Mouse (Mus musculus) left cerebral cortex, postnatal 4 days (tissue): Measurements from ENCODE around the gene Gprin2. TPM values are rescaled to one million over a fixed set of nuclear protein-coding genes. Genes with fewer than 3 reads are reported as not detected.

ENCODE experiments used
- DNase-seq: peaks from one replicate; pipeline ENCODE4 v3.0.0-alpha.2; 2022
- intact Hi-C: fragments of 180-260 bp; cut with DNase I; formaldehyde crosslinking; loops from one replicate; pipeline ENCODE4 v1.15.1; 2025
- total RNA-seq, 2 experiments: library from RNA; stranded (reverse); gene quantifications; 2 replicates each; pipeline ENCODE4 v1.2.3; 2021

Gene Gprin2
- total RNA-seq, result 10 to 100 TPM; 26.2 to 30.0 TPM

- intact Hi-C loops, result no loop called here
- peak; percentile 66 for DNase-seq
These were observed at the start of gene Gprin2 for GRCm38 (mm10) chr14:34201231-34202035. Gene Gprin2 (minus strand): TSS chr14:34201653.

GRCm38 (mm10) chr14:34240676-34241075 is 39.2 kb upstream of the Gprin2 start:
- intact Hi-C loops, result no loop called here
- no peak for DNase-seq

- intact Hi-C loops, result no loop called here
- DNase-seq, result no peak
These were observed 38.8 kb upstream of the Gprin2 start for GRCm38 (mm10) chr14:34240263-34240662.

GRCm38 (mm10) chr14:34234630-34235380 is 33.4 kb upstream of the Gprin2 start:
- DNase-seq, result peak; percentile 76
- intact Hi-C loops, result no loop called here

GRCm38 (mm10) chr14:34233846-34234245 is 32.4 kb upstream of the Gprin2 start:
- intact Hi-C loops, result no loop called here
- no peak for DNase-seq

- intact Hi-C loops, result no loop called here
- DNase-seq, result peak; percentile 44
These were observed 31.6 kb upstream of the Gprin2 start for GRCm38 (mm10) chr14:34232866-34233680.

- no peak for DNase-seq
- intact Hi-C loops, result no loop called here
These were observed 30.9 kb upstream of the Gprin2 start for GRCm38 (mm10) chr14:34232340-34232739.

- no peak for DNase-seq
- intact Hi-C loops, result no loop called here
These were observed 27.5 kb upstream of the Gprin2 start for GRCm38 (mm10) chr14:34228830-34229506.

- intact Hi-C loops, result no loop called here
These were observed 26.5 kb upstream of the Gprin2 start for GRCm38 (mm10) chr14:34227981-34228380.

GRCm38 (mm10) chr14:34226566-34226965 is 25.1 kb upstream of the Gprin2 start:
- intact Hi-C loops, result no loop called here
- DNase-seq, result peak; percentile 45

More at GRCm38 (mm10) chr14:34227981-34228380, 26.5 kb upstream of the Gprin2 start:
- no peak for DNase-seq

- no peak for DNase-seq
- intact Hi-C loops, result no loop called here
These were observed 24.5 kb upstream of the Gprin2 start for GRCm38 (mm10) chr14:34225986-34226385.

- intact Hi-C loops, result no loop called here
- DNase-seq, result no peak
These were observed 22.0 kb upstream of the Gprin2 start for GRCm38 (mm10) chr14:34223362-34223898.

GRCm38 (mm10) chr14:34221416-34222077 is 20.1 kb upstream of the Gprin2 start:
- peak; percentile 43 for DNase-seq
- intact Hi-C loops, result no loop called here

GRCm38 (mm10) chr14:34220426-34220825 is 19.0 kb upstream of the Gprin2 start:
- intact Hi-C loops, result no loop called here
- no peak for DNase-seq

GRCm38 (mm10) chr14:34219786-34220198 is 18.3 kb upstream of the Gprin2 start:
- intact Hi-C loops, result loop anchor here (5.0 kb wide), 1 partner anchor 137 kb away; no protein-coding TSS in a partner anchor
- no peak for DNase-seq

- DNase-seq, result no peak
- intact Hi-C loops, result loop anchor here (5.0 kb wide), 1 partner anchor 137 kb away; no protein-coding TSS in a partner anchor
These were observed 17.8 kb upstream of the Gprin2 start, which contains the start of gene Syt15 for GRCm38 (mm10) chr14:34219295-34219694. Gene Syt15 (plus strand): TSS chr14:34219595.

GRCm38 (mm10) chr14:34215451-34216127 is 14.1 kb upstream of the Gprin2 start:
- intact Hi-C loops, result loop anchor here (5.0 kb wide), 1 partner anchor 133 kb away; no protein-coding TSS in a partner anchor
- DNase-seq, result no peak

- no peak for DNase-seq
- intact Hi-C loops, result no loop called here
These were observed 8.5 kb upstream of the Gprin2 start for GRCm38 (mm10) chr14:34209942-34210341.

- intact Hi-C loops, result no loop called here
- no peak for DNase-seq
These were observed 7.6 kb upstream of the Gprin2 start for GRCm38 (mm10) chr14:34209080-34209479.
